Mouse (Mus musculus): ENCODE measurements around the gene Slc47a1. TPM values are rescaled to one million over a fixed set of nuclear protein-coding genes. Genes with fewer than 3 reads are reported as not detected.

Slc47a1 gene
- polyA plus RNA-seq, 1 experiment from 2014 or later, result 20.6 TPM

- Histone ChIP-seq H3K4me2 (no peak overlapping the region), H3K4me1 (replicated peaks) (peaks cover 30% of the 10 kb centered on the region), H3K36me3 (no peaks in the 10 kb centered on the region), H3K9me3 (replicated peaks) (no peaks in the 10 kb centered on the region), H3K27me3 (peaks cover 6% of the 10 kb centered on the region), H3K27ac (no peak overlapping the region), H3K9ac (no peak overlapping the region), H3K4me3 (no peak overlapping the region)
- no peak for ATAC-seq (replicated peaks; ENCODE audit: insufficient number of reproducible peaks, insufficient read depth, low FRiP score, low read depth)
- 95% methylated on average over 2 of the region's 2 CpGs for WGBS
Measured at GRCm38 (mm10) chr11:61368668-61369067, 9.5 kb downstream of the Slc47a1 start.

DNA sequence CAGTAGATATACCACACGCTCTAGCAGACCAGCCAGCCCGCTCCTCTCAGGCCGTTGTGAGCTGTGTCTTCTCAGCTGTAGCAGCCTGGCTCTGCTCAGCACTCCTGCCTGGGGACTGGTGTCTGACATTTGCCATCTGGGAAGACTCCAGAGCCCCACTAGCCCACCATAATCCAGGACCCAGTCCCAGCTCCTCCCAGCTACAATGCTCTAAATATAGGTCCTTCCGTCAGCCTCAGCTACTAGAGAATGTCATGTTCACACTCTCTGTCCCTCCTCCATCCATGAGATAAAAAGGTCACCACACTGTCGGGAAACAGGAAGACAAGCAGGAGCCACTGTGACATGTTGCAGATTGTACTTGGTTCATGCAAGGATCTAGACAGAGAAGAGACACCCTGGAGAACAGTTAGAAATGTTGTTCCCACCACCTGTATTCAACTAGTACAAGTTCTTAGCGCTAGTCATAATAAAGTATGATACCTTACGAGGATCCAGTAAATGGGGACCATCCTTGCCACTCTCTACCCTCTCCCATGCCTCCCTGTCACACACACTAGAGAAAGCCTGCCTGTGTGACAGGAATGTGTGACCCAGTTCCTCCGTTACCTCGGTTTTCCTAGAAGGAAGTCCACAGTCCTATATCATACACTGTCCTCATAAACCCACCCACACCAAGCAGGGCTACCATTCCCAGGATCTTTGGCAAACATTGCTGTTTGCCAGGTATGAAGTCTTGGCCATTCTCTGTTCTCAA lies 11.4 kb downstream of the Slc47a1 start:
- Histone ChIP-seq H3K4me3 (peak overlapping the region; percentile 14; the same call in 1 of the 2 replicates), H3K27ac (peak overlapping the region; percentile 92), H3K36me3 (no peaks in the 10 kb centered on the region), H3K27me3 (peaks cover 6% of the 10 kb centered on the region), H3K4me1 (replicated peaks) (peaks cover 32% of the 10 kb centered on the region), H3K9ac (no peak overlapping the region), H3K9me3 (replicated peaks) (no peaks in the 10 kb centered on the region), H3K4me2 (peak overlapping the region; percentile 53)
- ATAC-seq (replicated peaks; ENCODE audit: insufficient number of reproducible peaks, insufficient read depth, low FRiP score, low read depth), result peak; percentile 94
- WGBS, result 24% methylated on average over 9 of the region's 9 CpGs

DNA sequence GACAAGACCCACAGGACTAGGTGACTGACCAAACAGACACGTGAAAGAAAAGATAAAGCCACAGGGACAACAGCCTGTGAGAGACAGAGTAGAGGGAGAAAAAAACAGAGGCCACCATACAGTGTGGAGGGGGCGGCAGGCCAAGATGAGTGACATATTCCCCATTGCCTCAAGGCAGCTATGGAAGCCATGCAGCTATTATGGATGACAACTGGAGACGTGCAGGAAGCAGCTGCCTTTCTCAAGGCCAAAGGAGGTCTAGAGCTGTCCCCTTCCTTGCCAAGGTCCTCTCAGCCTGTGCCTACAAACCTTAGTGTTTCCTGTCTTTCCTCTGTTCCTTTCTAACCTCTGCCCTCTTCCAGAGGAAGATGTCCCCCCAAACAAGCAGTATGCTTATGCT lies 12.2 kb downstream of the Slc47a1 start:
- 36% methylated on average over 3 of the region's 3 CpGs for WGBS
- H3K4me2 ChIP-seq, result peak overlapping the region; percentile 53
- H3K4me1 ChIP-seq (replicated peaks), result peaks cover 37% of the 10 kb centered on the region
- no peak overlapping the region for H3K9ac ChIP-seq
- ATAC-seq (replicated peaks; ENCODE audit: insufficient number of reproducible peaks, insufficient read depth, low FRiP score, low read depth), result no peak
- peaks cover 6% of the 10 kb centered on the region for H3K27me3 ChIP-seq
- H3K4me3 ChIP-seq, result 0 out of 2 replicates have a peak overlapping the region, but pooled peaks have one; percentile 14
- H3K36me3 ChIP-seq, result no peaks in the 10 kb centered on the region
- H3K27ac ChIP-seq, result peak overlapping the region; percentile 92
- no peaks in the 10 kb centered on the region for H3K9me3 ChIP-seq (replicated peaks)

DNA sequence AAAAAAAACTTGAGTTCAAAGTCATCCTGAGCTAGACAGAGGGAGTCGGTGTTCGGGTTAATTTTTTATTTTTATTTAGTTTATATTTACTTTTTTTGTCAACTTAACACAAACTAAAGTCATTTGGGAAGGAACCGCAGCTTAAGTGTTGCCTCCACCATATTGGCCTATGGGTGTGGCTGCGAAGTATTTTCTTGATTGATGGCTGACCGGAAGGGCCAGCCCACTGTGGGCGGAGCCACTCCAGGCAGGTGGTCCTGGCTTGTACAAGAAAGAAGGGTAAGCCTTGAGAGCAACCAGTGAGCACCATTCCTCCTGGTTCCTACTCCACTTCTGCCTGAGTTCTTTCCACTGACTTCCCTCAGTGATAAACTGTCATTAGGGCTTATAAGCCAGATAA lies 14.0 kb downstream of the Slc47a1 start:
- H3K4me1 ChIP-seq (replicated peaks), result peaks cover 34% of the 10 kb centered on the region
- H3K27me3 ChIP-seq, result no peaks in the 10 kb centered on the region
- no peaks in the 10 kb centered on the region for H3K36me3 ChIP-seq
- H3K27ac ChIP-seq, result no peak overlapping the region
- H3K9ac ChIP-seq, result no peak overlapping the region
- WGBS, result 86% methylated on average over 6 of the region's 6 CpGs
- no peaks in the 10 kb centered on the region for H3K9me3 ChIP-seq (replicated peaks)
- H3K4me3 ChIP-seq, result no peak overlapping the region
- no peak for ATAC-seq (replicated peaks; ENCODE audit: insufficient number of reproducible peaks, insufficient read depth, low FRiP score, low read depth)
- H3K4me2 ChIP-seq, result no peak overlapping the region

GRCm38 (mm10) chr11:61361515-61362190 lies 16.5 kb downstream of the Slc47a1 start:
- Histone ChIP-seq H3K9me3 (replicated peaks) (no peaks in the 10 kb centered on the region), H3K36me3 (no peaks in the 10 kb centered on the region), H3K4me3 (no peak overlapping the region), H3K27ac (peak overlapping the region; percentile 61), H3K9ac (no peak overlapping the region), H3K4me1 (replicated peaks) (peaks cover 21% of the 10 kb centered on the region), H3K4me2 (no peak overlapping the region), H3K27me3 (0 out of 2 replicates have a peak, but pooled peaks cover 3% of the 10 kb centered on the region)
- ATAC-seq (replicated peaks; ENCODE audit: insufficient number of reproducible peaks, insufficient read depth, low FRiP score, low read depth), result no peak
- WGBS, result 63% methylated on average over 11 of the region's 11 CpGs

GRCm38 (mm10) chr11:61356600-61356999 lies 21.5 kb downstream of the Slc47a1 start:
- Histone ChIP-seq H3K4me1 (replicated peaks) (peaks cover 4% of the 10 kb centered on the region), H3K4me2 (no peak overlapping the region), H3K4me3 (no peak overlapping the region), H3K27me3 (0 out of 2 replicates have a peak, but pooled peaks cover 3% of the 10 kb centered on the region), H3K9me3 (replicated peaks) (no peaks in the 10 kb centered on the region), H3K36me3 (no peaks in the 10 kb centered on the region), H3K27ac (no peak overlapping the region), H3K9ac (no peak overlapping the region)
- no peak for ATAC-seq (replicated peaks; ENCODE audit: insufficient number of reproducible peaks, insufficient read depth, low FRiP score, low read depth)
- 80% methylated on average over 9 of the region's 9 CpGs for WGBS

DNA sequence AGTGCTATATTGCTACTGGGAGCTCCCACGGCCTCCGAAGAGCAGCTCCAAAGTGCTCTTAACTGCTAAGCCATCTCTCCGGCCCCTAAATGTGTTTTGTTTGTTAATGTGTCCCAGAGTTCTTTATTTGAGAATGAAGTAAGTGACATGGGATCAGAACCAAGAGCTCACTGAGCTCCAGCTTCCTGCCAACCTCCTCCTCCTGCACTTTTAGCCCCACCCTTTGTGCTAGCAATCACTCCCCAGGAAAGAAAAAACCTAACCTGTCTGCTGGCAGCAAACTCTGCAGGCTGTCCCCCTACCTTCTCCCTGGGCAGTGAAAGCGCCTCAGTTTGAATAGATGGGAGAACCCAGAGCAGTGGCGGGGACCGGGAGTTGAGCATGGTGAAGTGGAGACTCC lies 22.0 kb downstream of the Slc47a1 start:
- Histone ChIP-seq H3K27ac (no peak overlapping the region), H3K4me1 (replicated peaks) (no peaks in the 10 kb centered on the region), H3K4me2 (no peak overlapping the region), H3K36me3 (no peaks in the 10 kb centered on the region), H3K9ac (no peak overlapping the region), H3K27me3 (0 out of 2 replicates have a peak, but pooled peaks cover 3% of the 10 kb centered on the region), H3K4me3 (no peak overlapping the region), H3K9me3 (replicated peaks) (no peaks in the 10 kb centered on the region)
- WGBS, result 83% methylated on average over 6 of the region's 6 CpGs
- no peak for ATAC-seq (replicated peaks; ENCODE audit: insufficient number of reproducible peaks, insufficient read depth, low FRiP score, low read depth)

- Histone ChIP-seq H3K36me3 (no peaks in the 10 kb centered on the region), H3K4me1 (replicated peaks) (no peaks in the 10 kb centered on the region), H3K9ac (no peak overlapping the region), H3K27ac (no peak overlapping the region), H3K4me2 (no peak overlapping the region), H3K4me3 (no peak overlapping the region), H3K9me3 (replicated peaks) (no peaks in the 10 kb centered on the region), H3K27me3 (0 out of 2 replicates have a peak, but pooled peaks cover 3% of the 10 kb centered on the region)
- ATAC-seq (replicated peaks; ENCODE audit: insufficient number of reproducible peaks, insufficient read depth, low FRiP score, low read depth), result no peak
- 80% methylated on average over 5 of the region's 5 CpGs for WGBS
Measured at GRCm38 (mm10) chr11:61355351-61355750, 22.8 kb downstream of the Slc47a1 start.

- Histone ChIP-seq H3K27ac (no peak overlapping the region), H3K36me3 (no peaks in the 10 kb centered on the region), H3K9ac (no peak overlapping the region), H3K4me3 (no peak overlapping the region), H3K4me2 (no peak overlapping the region), H3K27me3 (0 out of 2 replicates have a peak, but pooled peaks cover 3% of the 10 kb centered on the region), H3K9me3 (replicated peaks) (no peaks in the 10 kb centered on the region), H3K4me1 (replicated peaks) (no peaks in the 10 kb centered on the region)
- 82% methylated on average over 6 of the region's 6 CpGs for WGBS
- no peak for ATAC-seq (replicated peaks; ENCODE audit: insufficient number of reproducible peaks, insufficient read depth, low FRiP score, low read depth)
Measured at GRCm38 (mm10) chr11:61354346-61354745, 23.8 kb downstream of the Slc47a1 start.

GRCm38 (mm10) chr11:61353038-61353437 lies 25.1 kb downstream of the Slc47a1 start:
- H3K27ac ChIP-seq, result no peak overlapping the region
- no peak for ATAC-seq (replicated peaks; ENCODE audit: insufficient number of reproducible peaks, insufficient read depth, low FRiP score, low read depth)
- no peaks in the 10 kb centered on the region for H3K27me3 ChIP-seq
- H3K36me3 ChIP-seq, result no peaks in the 10 kb centered on the region
- H3K4me3 ChIP-seq, result no peak overlapping the region
- H3K4me2 ChIP-seq, result no peak overlapping the region
- H3K9me3 ChIP-seq (replicated peaks), result no peaks in the 10 kb centered on the region
- H3K4me1 ChIP-seq (replicated peaks), result no peaks in the 10 kb centered on the region
- WGBS, result 73% methylated on average over 2 of the region's 2 CpGs
- no peak overlapping the region for H3K9ac ChIP-seq

DNA sequence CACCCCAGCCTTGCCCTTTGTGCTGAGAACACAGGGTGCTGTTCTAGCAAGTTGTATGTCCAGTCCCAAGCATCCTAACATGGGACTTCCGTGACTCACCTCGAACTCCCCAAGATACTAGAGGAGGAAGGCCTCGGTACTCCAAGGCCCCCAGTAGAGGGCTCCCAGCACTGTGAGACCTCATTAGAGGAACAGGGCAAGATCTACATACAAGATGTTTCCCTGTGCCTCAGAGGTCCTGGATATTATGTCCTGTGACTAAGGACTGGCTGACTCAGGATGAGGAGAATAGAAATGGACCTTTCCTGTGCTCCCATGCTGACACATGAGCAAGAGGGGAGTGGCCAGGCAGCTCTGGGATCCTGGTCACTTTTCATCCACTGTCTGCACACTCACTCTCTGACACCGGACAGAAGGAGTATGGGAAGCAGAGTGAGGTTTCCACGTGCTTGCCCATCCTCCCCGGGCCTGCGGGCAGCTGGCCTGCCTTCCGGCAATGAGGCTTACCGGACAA lies 25.9 kb downstream of the Slc47a1 start:
- Histone ChIP-seq H3K4me3 (no peak overlapping the region), H3K9me3 (replicated peaks) (no peaks in the 10 kb centered on the region), H3K9ac (no peak overlapping the region), H3K4me1 (replicated peaks) (no peaks in the 10 kb centered on the region), H3K27ac (no peak overlapping the region), H3K27me3 (no peaks in the 10 kb centered on the region), H3K36me3 (no peaks in the 10 kb centered on the region), H3K4me2 (no peak overlapping the region)
- 58% methylated on average over 9 of the region's 9 CpGs for WGBS
- no peak for ATAC-seq (replicated peaks; ENCODE audit: insufficient number of reproducible peaks, insufficient read depth, low FRiP score, low read depth)
